25 mouse cellular contexts compared by ENCODE assay signal in genomic region chr5:134050711-134051110, GRCm38 (mm10). TPM values are rescaled to one million over a fixed set of nuclear protein-coding genes. Genes with fewer than 3 reads are reported as not detected.
DNase-seq lines count a peak whose midpoint lies in the region; ATAC-seq lines count a peak whose summit lies in the region.
"Had no signal": no experiment of that assay in that cellular context is flagged by ENCODE, and none has a peak within 500 bp of the region (broad histone marks: within the 10 kb centered on the region; RNA-seq: fewer than 3 reads in every experiment).

No protein-coding gene starts in this region.

- 3% methylated on average over 10 of the region's 10 CpGs for WGBS in kidney, embryonic 14.5 days
- 46% methylated on average over 10 of the region's 10 CpGs for WGBS in forebrain, embryonic 16.5 days

- H3K4me1 ChIP-seq in kidney, embryonic 14.5 days (ENCODE audit: control insufficient read depth, insufficient read depth, low read length) = peaks cover 7% of the 10 kb centered on the region; the same call in 1 of the 2 replicates
- H3K4me1 ChIP-seq in forebrain, embryonic 16.5 days (replicated peaks; ENCODE audit: control insufficient read depth, insufficient read depth, low read length) = no peaks in the 10 kb centered on the region
- H3K4me1 ChIP-seq: heart, embryonic 15.5 days; liver, embryonic 12.5 days had no signal

- no peaks in the 10 kb centered on the region for H3K36me3 ChIP-seq in kidney, embryonic 14.5 days (ENCODE audit: control insufficient read depth, insufficient read depth, low read length)
- no peaks in the 10 kb centered on the region for H3K36me3 ChIP-seq in forebrain, embryonic 16.5 days (ENCODE audit: control insufficient read depth, insufficient read depth)
- H3K36me3 ChIP-seq: heart, embryonic 15.5 days; hindbrain, embryonic 13.5 days; limb, embryonic 13.5 days; liver, embryonic 12.5 days; neural tube, embryonic 13.5 days had no signal

- H3K4me3 ChIP-seq in kidney, embryonic 14.5 days (ENCODE audit: low read length) = no peak overlapping the region
- no peak overlapping the region for H3K4me3 ChIP-seq in forebrain, embryonic 16.5 days (replicated peaks; ENCODE audit: low read length)
- H3K4me3 ChIP-seq: forebrain, embryonic 13.5 days; heart, embryonic 15.5 days; hindbrain, embryonic 13.5 days; limb, embryonic 13.5 days; liver, embryonic 12.5 days; neural tube, embryonic 13.5 days had no signal

- H3K9me3 ChIP-seq in kidney, embryonic 14.5 days (ENCODE audit: control insufficient read depth, low read length) = peaks cover 2% of the 10 kb centered on the region; the same call in 1 of the 2 replicates
- H3K9me3 ChIP-seq in forebrain, embryonic 16.5 days (ENCODE audit: control insufficient read depth, low read length) = no peaks in the 10 kb centered on the region
- H3K9me3 ChIP-seq: forebrain, embryonic 13.5 days; heart, embryonic 15.5 days; hindbrain, embryonic 13.5 days; limb, embryonic 13.5 days; liver, embryonic 12.5 days; neural tube, embryonic 13.5 days had no signal

- no peak overlapping the region for H3K4me2 ChIP-seq in kidney, embryonic 14.5 days (replicated peaks; ENCODE audit: low read depth, low read length)
- no peak overlapping the region for H3K4me2 ChIP-seq in forebrain, embryonic 16.5 days (ENCODE audit: low read length)
- H3K4me2 ChIP-seq: forebrain, embryonic 13.5 days; heart, embryonic 15.5 days; hindbrain, embryonic 13.5 days; limb, embryonic 13.5 days; liver, embryonic 12.5 days; neural tube, embryonic 13.5 days had no signal

- H3K27ac ChIP-seq in kidney, embryonic 14.5 days (ENCODE audit: low read depth, low read length) = no peak overlapping the region
- H3K27ac ChIP-seq in forebrain, embryonic 16.5 days (ENCODE audit: low read length) = no peak overlapping the region
- H3K27ac ChIP-seq: forebrain, embryonic 13.5 days; heart, embryonic 15.5 days; hindbrain, embryonic 13.5 days; limb, embryonic 13.5 days; liver, embryonic 12.5 days; neural tube, embryonic 13.5 days had no signal

- no peak for DNase-seq in kidney, adult 9 months
- peak; percentile 31 to 37 for DNase-seq in urinary bladder, adult 18-20 months (ENCODE audit: low spot score in 2 of 2)
- DNase-seq in urinary bladder, adult 2 months (ENCODE audit: low spot score) = no peak
- peak; percentile 41 for DNase-seq in forelimb bud, embryonic 11.5 days (ENCODE audit: low read depth, low spot score)
- DNase-seq in yolk sac, embryonic 10.5 days (ENCODE audit: low spot score) = peak; percentile 20
- DNase-seq in c-Kit-positive CD71-positive TER-119-positive erythroid progenitor cells, embryonic 14.5 days (ENCODE audit: low spot score) = no peak
- DNase-seq: adrenal gland, postnatal 25 days; cerebellum, adult 11 months; cerebellum, adult 9-11 months; heart, postnatal 36 days; kidney, adult 8-10 months; lung, adult 18-20 months; lung, postnatal 10 days; midbrain, embryonic 14.5 days; thymus, postnatal 25 days had no signal

- H3K9ac ChIP-seq in kidney, embryonic 14.5 days (ENCODE audit: low read depth, low read length) = no peak overlapping the region
- no peak overlapping the region for H3K9ac ChIP-seq in forebrain, embryonic 16.5 days (replicated peaks; ENCODE audit: low read depth, low read length)
- H3K9ac ChIP-seq: forebrain, embryonic 13.5 days; heart, embryonic 15.5 days; hindbrain, embryonic 13.5 days; limb, embryonic 13.5 days; liver, embryonic 12.5 days; neural tube, embryonic 13.5 days had no signal

- peak; percentile 64; the same call in 1 of the 2 replicates for ATAC-seq in kidney, embryonic 14.5 days (ENCODE audit: low FRiP score, low TSS enrichment)
- no peak for ATAC-seq in forebrain, embryonic 16.5 days
- ATAC-seq: activated CD4-positive, CD25-positive, alpha-beta regulatory T cell, adult 4 months; forebrain, embryonic 13.5 days; inflammation-experienced regulatory T-cells, adult 6 months; liver, embryonic 12.5 days had no signal

- H3K27me3 ChIP-seq in kidney, embryonic 14.5 days (ENCODE audit: control insufficient read depth, insufficient read depth, low read length) = no peaks in the 10 kb centered on the region
- no peaks in the 10 kb centered on the region for H3K27me3 ChIP-seq in forebrain, embryonic 16.5 days (replicated peaks; ENCODE audit: control insufficient read depth, insufficient read depth, low read length)
- H3K27me3 ChIP-seq: forebrain, embryonic 13.5 days; heart, embryonic 15.5 days; limb, embryonic 13.5 days; liver, embryonic 12.5 days; neural tube, embryonic 13.5 days had no signal

RNA-seq across cellular contexts. Expression of gene Castor2, which starts 48.8 kb away (rescaled TPM):
- 8.7 and 10.5 TPM in 2 replicates for polyA plus RNA-seq in kidney, embryonic 14.5 days (2014; fragmentation: Nextera tagmentation; extraction: Ambion mirVana)
- 6.5 and 10.3 TPM in 2 replicates for polyA plus RNA-seq in urinary bladder, adult 2 months (2012; rRNA removed)
- 29.2 and 31.4 TPM in 2 replicates for polyA plus RNA-seq in forebrain, embryonic 16.5 days (2015; fragmentation: Nextera tagmentation; extraction: Ambion mirVana)

Comparison
In these comparisons a context has a peak if more than half of its experiments do, and no peak if none do; other contexts are left out.
1. DNase-seq: peak in urinary bladder, adult 18-20 months (2 of 2), forelimb bud, embryonic 11.5 days (single experiment) and yolk sac, embryonic 10.5 days (single experiment); none in kidney, adult 9 months (single experiment), urinary bladder, adult 2 months (single experiment) and c-Kit-positive CD71-positive TER-119-positive erythroid progenitor cells, embryonic 14.5 days (single experiment).